Mouse (Mus musculus): Measurements from ENCODE around the gene Frk.
"Not testable (repeated sequence)": the region's sequence is repeated elsewhere in the genome, so short reads cannot be mapped to it uniquely, and the experiment has no call there.

The Frk gene

GRCm38 (mm10) chr10:34483297-34484013 is at the start of gene Frk:
Frk (plus strand) TSS chr10:34483399.
- no peak for DNase-seq

GRCm38 (mm10) chr10:34434191-34434590 is 49.0 kb upstream of the Frk start:
- DNase-seq, result not testable (repeated sequence)

- no peak for DNase-seq
Observed at GRCm38 (mm10) chr10:34449469-34449868, 33.7 kb upstream of the Frk start.

- DNase-seq, result no peak
Observed at GRCm38 (mm10) chr10:34461451-34461850, 21.7 kb upstream of the Frk start.

GRCm38 (mm10) chr10:34464321-34464720 is 18.9 kb upstream of the Frk start:
- no peak for DNase-seq

GRCm38 (mm10) chr10:34469037-34469436 is 14.2 kb upstream of the Frk start:
- DNase-seq, result no peak

GRCm38 (mm10) chr10:34479942-34480455 is 3.2 kb upstream of the Frk start:
- DNase-seq, result no peak

GRCm38 (mm10) chr10:34484014-34484411 is 814 bp downstream of the Frk start:
- no peak for DNase-seq

GRCm38 (mm10) chr10:34485079-34485478 is 1.9 kb downstream of the Frk start:
- DNase-seq, result no peak

- DNase-seq, result no peak
Observed at GRCm38 (mm10) chr10:34507807-34508206, 24.6 kb downstream of the Frk start.

- no peak for DNase-seq
Observed at GRCm38 (mm10) chr10:34508593-34508992, 25.4 kb downstream of the Frk start.

- DNase-seq, result no peak
Observed at GRCm38 (mm10) chr10:34509256-34509655, 26.1 kb downstream of the Frk start.

- no peak for DNase-seq
Observed at GRCm38 (mm10) chr10:34511192-34511591, 28.0 kb downstream of the Frk start.

GRCm38 (mm10) chr10:34512551-34512950 is 29.4 kb downstream of the Frk start:
- DNase-seq, result no peak

- DNase-seq, result no peak
Observed at GRCm38 (mm10) chr10:34525598-34525997, 42.4 kb downstream of the Frk start.

- DNase-seq, result no peak
Observed at GRCm38 (mm10) chr10:34531766-34532165, 48.6 kb downstream of the Frk start.

GRCm38 (mm10) chr10:34532507-34532906 is 49.3 kb downstream of the Frk start:
- DNase-seq, result no peak

GRCm38 (mm10) chr10:34540687-34541086 is 57.5 kb downstream of the Frk start:
- DNase-seq, result no peak

- no peak for DNase-seq
Observed at GRCm38 (mm10) chr10:34541717-34542490, 58.7 kb downstream of the Frk start.

GRCm38 (mm10) chr10:34550612-34551011 is 67.4 kb downstream of the Frk start:
- no peak for DNase-seq

- DNase-seq, result no peak
Observed at GRCm38 (mm10) chr10:34551636-34552035, 68.4 kb downstream of the Frk start.

GRCm38 (mm10) chr10:34563518-34564176 is 80.4 kb downstream of the Frk start:
- DNase-seq, result no peak

- no peak for DNase-seq
Observed at GRCm38 (mm10) chr10:34615474-34615873, 132.3 kb downstream of the Frk start.

- peak; percentile 2 for DNase-seq
Observed at GRCm38 (mm10) chr10:34617216-34617615, 134.0 kb downstream of the Frk start.

Measured in layer of hippocampus, adult 9-11 months (tissue).